Mouse (Mus musculus) CH12.LX (cell line): ENCODE data around the gene Hcar2. TPM values are rescaled to one million over a fixed set of nuclear protein-coding genes. Genes with fewer than 3 reads are reported as not detected.
A peak's percentile ranks its signal among the peaks of the same experiment; 100 is the strongest.

Experiments
- DNase-seq: peaks from one replicate; pipeline ENCODE4 v3.0.0-alpha.2; 2013; ENCODE audit errors: extremely low read depth
- H3K27ac ChIP-seq: 2 replicates; pipeline ENCODE4 v1.5.1; 2012; ENCODE audit warnings: low read depth, mild to moderate bottlenecking, control low read depth, moderate library complexity; ENCODE audit not compliant: insufficient read depth
- H3K27me3 ChIP-seq: replicated peaks from 2 replicates; pipeline ENCODE3; 2012; ENCODE audit warnings: inconsistent platforms
- H3K36me3 ChIP-seq, 2 experiments: replicated peaks in 1 of 2; 2 replicates each; pipeline versions ENCODE3 to v1.6.1; 2012; ENCODE audit warnings: inconsistent platforms in 1 of 2, low read length in 1 of 2, mild to moderate bottlenecking in 1 of 2, mixed read lengths in 1 of 2, moderate library complexity in 1 of 2; ENCODE audit not compliant: control insufficient read depth in 1 of 2, insufficient read depth in 1 of 2
- H3K4me1 ChIP-seq, 2 experiments: 2 replicates each; pipeline ENCODE4 v1.6.1; 2012; ENCODE audit warnings: inconsistent platforms in 1 of 2, moderate library complexity in 1 of 2; ENCODE audit not compliant: insufficient read depth in 2 of 2, control insufficient read depth in 1 of 2
- H3K4me2 ChIP-seq: 2 replicates; pipeline ENCODE4 v1.6.1; 2012; ENCODE audit warnings: low read depth, mild to moderate bottlenecking, control low read depth; ENCODE audit not compliant: poor library complexity, insufficient read depth, severe bottlenecking
- H3K4me3 ChIP-seq, 3 experiments: fragments of 150-350 bp in 1 of 3; sonication (generic) in 1 of 3; replicated peaks in 1 of 3; 2 replicates each; pipeline versions ENCODE3 to v1.5.1; 2011 to 2012; ENCODE audit warnings: low read depth in 2 of 3, low read length in 2 of 3, mild to moderate bottlenecking in 2 of 3, moderate library complexity in 2 of 3, control low read depth in 1 of 3, improper control_type of control experiment in 1 of 3, inconsistent platforms in 1 of 3, mixed read lengths in 1 of 3; ENCODE audit not compliant: poor library complexity in 1 of 3
- H3K79me2 ChIP-seq: replicated peaks from 2 replicates; pipeline ENCODE4 v1.6.1; 2012; ENCODE audit warnings: mild to moderate bottlenecking, moderate library complexity; ENCODE audit not compliant: control insufficient read depth, poor library complexity, insufficient read depth, severe bottlenecking; ENCODE audit errors: extremely low read depth
- H3K9ac ChIP-seq: 2 replicates; pipeline ENCODE4 v1.6.1; 2012; ENCODE audit warnings: low read depth, mild to moderate bottlenecking, control low read depth, moderate library complexity; ENCODE audit not compliant: insufficient read depth
- H3K9me3 ChIP-seq: replicated peaks from 2 replicates; pipeline ENCODE3; 2012; ENCODE audit warnings: low read length, inconsistent platforms, mixed read lengths
- CTCF ChIP-seq, 2 experiments: IDR thresholded peaks in 1 of 2; conservative IDR thresholded peaks in 1 of 2; 2 replicates each; pipeline ENCODE4 v1.5.1; 2011 to 2012; ENCODE audit warnings: low read depth in 2 of 2, low read length in 2 of 2, improper control_type of control experiment in 1 of 2, inconsistent platforms in 1 of 2, mild to moderate bottlenecking in 1 of 2, moderate library complexity in 1 of 2
- ELF1 ChIP-seq: IDR thresholded peaks from 2 replicates; pipeline ENCODE4 v1.6.1; 2014; ENCODE audit warnings: low read depth, mild to moderate bottlenecking, inconsistent platforms, low read length, improper control_type of control experiment
- HCFC1 ChIP-seq: IDR thresholded peaks from 2 replicates; pipeline ENCODE4 v1.6.1; 2012; ENCODE audit warnings: low read depth, mild to moderate bottlenecking, inconsistent platforms, low read length, improper control_type of control experiment
- IRF4 ChIP-seq: IDR thresholded peaks from 2 replicates; pipeline ENCODE4 v1.6.1; 2014; ENCODE audit warnings: low read depth, mild to moderate bottlenecking, inconsistent platforms, low read length, improper control_type of control experiment
- JUND ChIP-seq: conservative IDR thresholded peaks from 2 replicates; pipeline ENCODE4 v1.6.1; 2011; ENCODE audit warnings: low read depth, low read length, improper control_type of control experiment
- MEF2A ChIP-seq: IDR thresholded peaks from 2 replicates; pipeline ENCODE4 v1.6.1; 2014; ENCODE audit warnings: low read depth, mild to moderate bottlenecking, inconsistent platforms, low read length, improper control_type of control experiment, borderline replicate concordance
- MYC ChIP-seq: IDR thresholded peaks from 2 replicates; pipeline ENCODE4 v1.6.1; 2011; ENCODE audit warnings: low read depth, mild to moderate bottlenecking, improper control_type of control experiment, low read length
- POLR2A ChIP-seq: IDR thresholded peaks from 2 replicates; pipeline ENCODE4 v1.6.1; 2011; ENCODE audit warnings: low read depth, mild to moderate bottlenecking, improper control_type of control experiment, low read length
- SMC3 ChIP-seq: IDR thresholded peaks from 2 replicates; pipeline ENCODE4 v1.6.1; 2011; ENCODE audit warnings: low read depth, low read length, improper control_type of control experiment
- USF2 ChIP-seq: conservative IDR thresholded peaks from 2 replicates; pipeline ENCODE4 v1.6.1; 2011; ENCODE audit warnings: low read depth, low read length, improper control_type of control experiment
- ZKSCAN1 ChIP-seq: IDR thresholded peaks from 2 replicates; pipeline ENCODE4 v1.6.1; 2012; ENCODE audit warnings: low read depth, inconsistent platforms, low read length, improper control_type of control experiment, borderline replicate concordance
- dilution Hi-C: fragments of 300-500 bp; cut with MboI; formaldehyde crosslinking; loops from 2 replicates; pipeline ENCODE4 v1.14.3; 2020; ENCODE audit warnings: low sequenced_read_pairs; ENCODE audit not compliant: extremely low pct_unique_long_range_greater_than_20kb, extremely low pct_ligation_motif_present
- in situ Hi-C: fragments of 300-500 bp; cut with MboI; formaldehyde crosslinking; loops from 3 replicates; pipeline ENCODE4 v1.14.3; 2019; ENCODE audit warnings: low sequenced_read_pairs, low pct_ligation_motif_present, low pct_unique_long_range_greater_than_20kb, mixed read lengths
- polyA plus RNA-seq: library from polyadenylated mRNA; unstranded; fragments of >175 nt; gene quantifications from 2 replicates; pipeline ENCODE4 v1.2.1, GENCODE M21; 2012; ENCODE audit warnings: low read depth; ENCODE audit not compliant: insufficient read length
- total RNA-seq, 2 experiments: library from RNA; depleted of rRNA; stranded (reverse); fragments of 300-350 nt in 1 of 2; fragments of >200 nt in 1 of 2; gene quantifications; 2 replicates each; pipeline ENCODE4 v1.2.3; 2012 to 2014

Hcar2 gene
- total and polyA plus RNA-seq, 3 experiments: not detected

DNA sequence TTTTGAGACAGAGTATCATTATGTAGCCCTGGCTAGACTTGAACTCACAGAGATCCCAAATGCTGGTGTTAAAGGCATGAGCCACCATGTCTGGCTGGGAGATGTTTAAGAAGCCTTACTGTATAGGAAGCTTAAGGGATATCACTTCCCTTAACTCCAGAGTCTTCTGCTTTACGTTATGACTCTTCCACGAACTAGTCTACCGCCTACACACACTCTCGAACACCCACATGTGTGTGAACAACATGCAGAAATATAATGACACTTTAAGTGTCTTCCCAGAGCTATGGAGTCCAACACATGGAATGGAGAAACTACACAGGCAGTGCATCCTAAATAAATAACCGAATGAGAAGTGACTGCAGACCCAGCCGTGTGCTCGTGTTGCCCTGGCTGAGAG is 18.6 kb upstream of the Hcar2 start:
- Histone ChIP-seq H3K4me1 (peaks cover 4 to 9% of the 10 kb centered on the region in 2 experiments), H3K27me3 (no peaks in the 10 kb centered on the region), H3K27ac (no peak overlapping the region), H3K4me3 (no peak overlapping the region), H3K36me3 (no peaks in the 10 kb centered on the region), H3K9ac (no peak overlapping the region), H3K4me2 (no peak overlapping the region), H3K79me2 (no peaks in the 10 kb centered on the region), H3K9me3 (no peaks in the 10 kb centered on the region)
- no peak for TF ChIP-seq IRF4
- TF ChIP-seq MYC: no peak
- TF ChIP-seq HCFC1: no peak
- TF ChIP-seq ELF1: no peak
- TF ChIP-seq SMC3: no peak
- in situ Hi-C loops (no loop called here), dilution Hi-C loops (no loop called here)
- no peak for DNase-seq

- dilution Hi-C loops: no loop called here
- peaks cover 6 to 14% of the 10 kb centered on the region in 2 experiments; a peak in 3 of 4 replicates for H3K4me1 ChIP-seq
- TF ChIP-seq USF2: no peak
- TF ChIP-seq CTCF (conservative IDR thresholded peaks at IDR 0.05 in 1 of 2, IDR thresholded peaks at IDR 0.05 in 1 of 2; ENCODE audit: low read depth in 2 of 2, low read length in 2 of 2): peak in 1 of 2 experiments; percentile 13; a peak in 1 of 4 replicates
- TF ChIP-seq, all 38 proteins: peak for 1
- no peaks in the 10 kb centered on the region for H3K36me3 ChIP-seq
- DNase-seq: no peak
- H3K4me3 ChIP-seq: no peak overlapping the region
- no peaks in the 10 kb centered on the region for H3K9me3 ChIP-seq
- H3K9ac ChIP-seq: no peak overlapping the region
- no peaks in the 10 kb centered on the region for H3K79me2 ChIP-seq
- no peak overlapping the region for H3K4me2 ChIP-seq
- no peaks in the 10 kb centered on the region for H3K27me3 ChIP-seq
- H3K27ac ChIP-seq: no peak overlapping the region
- in situ Hi-C loops: no loop called here
Measured at GRCm38 (mm10) chr5:123880778-123881177, 15.5 kb upstream of the Hcar2 start.

GRCm38 (mm10) chr5:123879928-123880327 is 14.6 kb upstream of the Hcar2 start, which contains the start of gene Hcar1:
Gene Hcar1 (minus strand): TSS chr5:123880020.
- Histone ChIP-seq H3K9ac (no peak within 1 kb of the TSS), H3K36me3 (no peaks in the 10 kb centered on the region), H3K4me2 (no peak within 1 kb of the TSS), H3K4me1 (peaks cover 6 to 14% of the 10 kb centered on the region in 2 experiments; a peak in 3 of 4 replicates), H3K27ac (no peak within 1 kb of the TSS), H3K9me3 (no peaks in the 10 kb centered on the region), H3K4me3 (no peak within 1 kb of the TSS), H3K27me3 (no peaks in the 10 kb centered on the region), H3K79me2 (no peaks in the 10 kb centered on the region)
- in situ Hi-C loops: no loop called here
- dilution Hi-C loops: no loop called here
- no peak for DNase-seq
- no peak for TF ChIP-seq ZKSCAN1
- no peak for TF ChIP-seq MEF2A
- TF ChIP-seq JUND: no peak
- no peak for TF ChIP-seq POLR2A
- no peak for TF ChIP-seq IRF4
- TF ChIP-seq SMC3: no peak
